8 mouse cellular contexts compared by ENCODE assay signal in the genomic region with DNA sequence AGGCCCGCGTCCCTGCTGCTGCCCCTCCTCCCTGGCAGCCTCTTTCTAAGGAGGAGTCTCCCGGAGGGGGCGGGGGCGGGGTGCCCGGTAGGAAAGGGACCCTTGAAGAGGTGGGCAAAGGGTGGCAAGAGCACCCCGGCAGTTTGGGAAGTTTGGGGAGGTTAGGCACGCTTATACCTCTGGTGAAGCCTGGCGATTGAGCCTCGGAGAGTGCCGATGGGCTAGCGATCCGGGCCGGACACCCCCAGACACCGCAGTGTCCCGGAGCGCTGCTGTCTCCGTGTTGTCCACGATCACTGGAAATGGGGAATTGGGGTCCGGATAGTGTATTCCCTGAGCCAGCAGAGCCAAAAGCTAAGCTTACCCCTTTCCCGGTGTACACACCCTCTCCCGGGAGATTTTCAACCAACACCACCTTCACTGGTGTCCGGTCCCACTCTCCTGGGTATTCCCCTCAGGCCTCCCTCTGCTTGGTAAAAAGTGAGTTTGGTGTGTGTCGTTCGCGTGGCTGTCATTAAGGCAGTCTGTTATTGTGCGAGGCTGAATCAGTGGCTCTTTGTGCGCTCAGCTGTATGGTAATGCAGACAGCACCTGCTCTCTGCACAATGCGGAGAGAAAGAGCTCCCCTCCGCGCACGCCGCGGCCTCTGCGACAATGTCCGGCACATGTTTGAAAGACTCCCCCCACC. TPM values are rescaled to one million over a fixed set of nuclear protein-coding genes. Genes with fewer than 3 reads are reported as not detected.
DNase-seq lines count a peak whose midpoint lies in the region; ATAC-seq lines count a peak whose summit lies in the region.

Dll1 (minus strand) TSS at position 379 of the 688 bp plus-strand sequence.

- no peak for DNase-seq in kidney, postnatal 14 days
- DNase-seq in B cell, adult 2 months: peak; percentile 31 to 35
- DNase-seq in R1 (ENCODE audit: low read depth, low spot score): peak; percentile 57
- DNase-seq in gonadal fat pad, adult 2 months (ENCODE audit: low read depth): no peak
- peak in 1 of 2 experiments; percentile 47 for DNase-seq in layer of hippocampus, postnatal 25 days (ENCODE audit: extremely low spot score in 1 of 2, low spot score in 1 of 2)
- DNase-seq in thymus, postnatal 10 days (ENCODE audit: low spot score in 2 of 2): no peak

- WGBS in kidney, embryonic 15.5 days: under 1% methylated on average over 36 of the region's 36 CpGs
- WGBS in neural tube, embryonic 12.5 days: under 1% methylated on average over 36 of the region's 36 CpGs

- H3K4me1 ChIP-seq in kidney, embryonic 15.5 days: peaks cover 90% of the 10 kb centered on the region
- H3K4me1 ChIP-seq in neural tube, embryonic 12.5 days: peaks cover 76% of the 10 kb centered on the region

- H3K27me3 ChIP-seq in kidney, embryonic 15.5 days: peaks cover 78% of the 10 kb centered on the region
- H3K27me3 ChIP-seq in neural tube, embryonic 12.5 days (replicated peaks): peaks cover 13% of the 10 kb centered on the region; the same call in 1 of the 2 replicates

- H3K9ac ChIP-seq in kidney, embryonic 15.5 days: peak within 1 kb of the TSS; percentile 63
- peak within 1 kb of the TSS; percentile 93 for H3K9ac ChIP-seq in neural tube, embryonic 12.5 days

- peak within 1 kb of the TSS; percentile 95 for H3K4me2 ChIP-seq in kidney, embryonic 15.5 days
- H3K4me2 ChIP-seq in neural tube, embryonic 12.5 days (replicated peaks): peak within 1 kb of the TSS; percentile 88

- peak within 1 kb of the TSS; percentile 84 for H3K27ac ChIP-seq in kidney, embryonic 15.5 days
- H3K27ac ChIP-seq in neural tube, embryonic 12.5 days: peak within 1 kb of the TSS; percentile 98

- H3K9me3 ChIP-seq in kidney, embryonic 15.5 days (replicated peaks): no peaks in the 10 kb centered on the region
- H3K9me3 ChIP-seq in neural tube, embryonic 12.5 days: no peaks in the 10 kb centered on the region

- no peaks in the 10 kb centered on the region for H3K36me3 ChIP-seq in kidney, embryonic 15.5 days
- H3K36me3 ChIP-seq in neural tube, embryonic 12.5 days: peaks cover 4% of the 10 kb centered on the region; the same call in 1 of the 2 replicates

- no peak; the same call in 1 of the 2 replicates for ATAC-seq in kidney, embryonic 15.5 days (replicated peaks; ENCODE audit: low FRiP score)
- ATAC-seq in neural tube, embryonic 12.5 days (ENCODE audit: low FRiP score, low read depth): peak; percentile 41

- peak within 1 kb of the TSS; percentile 69 for H3K4me3 ChIP-seq in kidney, embryonic 15.5 days (replicated peaks)
- H3K4me3 ChIP-seq in neural tube, embryonic 12.5 days: peak within 1 kb of the TSS; percentile 87

RNA-seq across cellular contexts. Expression of gene Dll1, which starts in this region (rescaled TPM):
- polyA plus RNA-seq in kidney, embryonic 15.5 days (2015; fragmentation: Nextera tagmentation; extraction: Ambion mirVana): 30.9 and 32.0 TPM in 2 replicates
- 12.0 and 17.0 TPM in 2 replicates for polyA plus RNA-seq in gonadal fat pad, adult 2 months (2012; rRNA removed)
- 10 to 100 TPM; 11.6 to 12.8 TPM for total RNA-seq in layer of hippocampus, postnatal 25 days (2021)
- 77.5 and 80.4 TPM in 2 replicates for polyA plus RNA-seq in neural tube, embryonic 12.5 days (2016; fragmentation: Nextera tagmentation; extraction: Ambion mirVana)

Comparison
In these comparisons a context has a peak if more than half of its experiments do, and no peak if none do; other contexts are left out.
1. DNase-seq: peak in B cell, adult 2 months (2 of 2) and R1 (single experiment); none in kidney, postnatal 14 days (single experiment), gonadal fat pad, adult 2 months (single experiment) and thymus, postnatal 10 days (0 of 2).